Mouse (Mus musculus) layer of hippocampus, postnatal 10 days (tissue): Measurements from ENCODE around the gene Dnajc11. TPM values are rescaled to one million over a fixed set of nuclear protein-coding genes. Genes with fewer than 3 reads are reported as not detected.
A peak's percentile ranks its signal among the peaks of the same experiment; 100 is the strongest.

ENCODE experiments used
- DNase-seq, 2 experiments: peaks; one replicate each; pipeline ENCODE4 v3.0.0; 2021; ENCODE audit warnings: low spot score in 2 of 2
- total RNA-seq, 2 experiments: library from RNA; stranded (reverse); gene quantifications; 2 replicates each; pipeline ENCODE4 v1.2.3; 2021

Gene Dnajc11
- total RNA-seq, 2 experiments from 2014 or later = 75.8 to 82.0 TPM

DNA sequence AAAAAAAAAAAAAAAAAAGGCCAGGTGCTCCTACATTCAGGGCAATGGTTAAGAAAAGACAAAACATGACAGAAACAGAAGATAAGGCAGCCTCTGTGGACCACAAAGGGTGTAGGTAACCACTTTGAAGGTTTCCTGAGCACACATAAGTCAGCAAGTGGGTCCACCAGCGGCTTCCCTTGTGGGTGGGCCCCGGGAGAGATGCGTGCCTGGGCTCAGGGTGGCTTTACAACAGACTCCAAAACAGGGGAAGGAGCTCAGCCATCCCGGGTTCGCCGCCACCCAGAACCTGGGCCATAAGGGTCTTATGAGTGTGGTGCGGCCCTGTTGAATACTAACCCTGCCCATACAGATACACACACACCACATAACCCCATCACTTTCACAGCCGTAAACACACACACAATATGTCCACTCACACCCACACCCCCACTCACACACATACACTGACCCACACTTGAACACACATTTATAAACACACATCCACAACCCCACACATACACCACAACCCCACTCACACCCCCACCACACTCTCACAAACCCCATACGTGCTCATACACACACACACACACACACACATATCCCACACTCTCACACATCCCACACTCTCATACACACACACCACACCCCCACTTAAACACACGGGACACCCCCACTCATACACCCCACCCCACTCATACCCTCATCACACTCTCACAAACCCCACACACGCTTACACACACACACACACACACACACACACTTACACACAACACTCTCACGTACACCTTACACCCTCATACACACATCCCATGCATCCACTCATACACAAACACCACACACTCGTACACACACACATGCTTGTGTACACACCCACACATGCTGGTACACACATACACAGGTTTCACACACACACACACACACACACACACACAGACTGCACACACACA lies 651 bp upstream of the Dnajc11 start:
- no peak for DNase-seq

DNA sequence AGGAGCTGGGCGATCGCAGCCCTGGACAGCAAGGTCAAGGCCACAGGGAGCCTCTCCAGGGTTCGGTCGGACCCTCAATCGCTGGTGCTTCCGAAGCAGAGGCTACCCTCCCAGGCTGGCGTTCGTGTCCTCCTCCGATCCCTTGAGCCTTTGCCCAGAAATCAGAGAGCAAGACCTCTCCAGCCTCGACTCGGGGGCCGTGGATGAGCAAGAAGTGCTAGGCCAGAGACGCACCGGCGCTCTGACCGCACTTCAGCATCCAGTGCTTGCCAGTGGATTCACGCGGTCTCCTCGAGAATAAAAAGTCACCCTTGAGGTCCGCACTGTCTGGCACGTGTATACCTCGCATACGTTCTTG lies 703 bp downstream of the Dnajc11 start:
- no peak for DNase-seq

DNA sequence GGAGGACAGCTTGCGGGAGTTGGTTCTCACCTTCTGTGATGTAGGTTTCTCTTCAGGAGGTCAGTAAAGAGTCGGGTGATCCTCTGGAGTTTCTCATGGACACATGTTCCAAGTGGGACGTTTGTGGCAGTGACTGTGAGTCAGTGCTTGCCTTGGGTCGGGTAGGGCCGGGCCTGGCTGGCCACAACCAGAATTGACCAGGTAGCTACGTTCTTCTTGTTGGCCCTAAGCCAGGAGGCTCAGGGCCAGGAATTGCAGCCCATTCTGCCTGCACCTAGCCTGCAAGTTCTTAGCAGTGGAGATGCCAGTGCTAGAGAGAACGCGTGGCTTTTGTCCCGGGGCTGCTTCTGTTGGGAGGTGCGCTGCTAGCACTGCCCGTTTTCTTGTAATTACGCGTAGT lies 4.0 kb downstream of the Dnajc11 start:
- no peak for DNase-seq

DNA sequence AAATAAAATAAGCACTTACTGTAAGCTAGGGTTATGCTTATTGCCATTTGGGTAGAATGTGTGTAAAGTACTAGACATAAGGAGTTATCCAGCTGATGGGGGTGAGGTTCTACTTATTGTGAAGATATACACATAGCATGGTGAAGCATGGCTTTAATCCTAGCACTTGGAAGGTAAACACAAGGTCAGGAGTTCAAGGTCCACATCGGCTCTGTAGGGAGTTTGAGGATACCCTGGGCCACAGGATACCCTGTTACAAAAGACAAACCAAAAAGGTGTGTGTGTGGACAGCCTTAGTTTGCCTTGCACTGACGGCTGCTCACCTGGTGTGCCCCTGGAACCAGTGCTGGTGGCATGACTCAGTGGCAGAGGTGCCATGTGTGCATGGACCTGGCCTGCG lies 4.6 kb downstream of the Dnajc11 start:
- no peak for DNase-seq

DNA sequence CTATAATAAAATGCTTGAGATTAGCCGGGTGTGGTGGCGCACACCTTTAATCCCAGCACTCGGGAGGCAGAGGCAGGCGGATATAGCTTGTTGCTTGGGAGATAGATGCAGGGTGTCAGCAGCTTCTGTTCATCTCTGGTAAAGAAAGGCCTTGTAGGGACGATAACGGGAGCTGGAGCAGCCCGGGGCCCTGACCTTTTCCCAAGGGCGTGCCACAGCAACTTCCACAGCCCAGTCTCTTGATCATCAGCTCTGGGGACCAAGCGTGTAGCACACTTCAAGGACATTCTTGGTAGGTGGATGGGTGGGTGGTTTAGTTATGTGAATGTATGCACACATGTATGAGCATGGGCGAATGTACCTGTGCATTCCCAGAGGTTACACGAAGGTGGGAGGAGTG lies 12.7 kb downstream of the Dnajc11 start:
- DNase-seq = no peak

DNA sequence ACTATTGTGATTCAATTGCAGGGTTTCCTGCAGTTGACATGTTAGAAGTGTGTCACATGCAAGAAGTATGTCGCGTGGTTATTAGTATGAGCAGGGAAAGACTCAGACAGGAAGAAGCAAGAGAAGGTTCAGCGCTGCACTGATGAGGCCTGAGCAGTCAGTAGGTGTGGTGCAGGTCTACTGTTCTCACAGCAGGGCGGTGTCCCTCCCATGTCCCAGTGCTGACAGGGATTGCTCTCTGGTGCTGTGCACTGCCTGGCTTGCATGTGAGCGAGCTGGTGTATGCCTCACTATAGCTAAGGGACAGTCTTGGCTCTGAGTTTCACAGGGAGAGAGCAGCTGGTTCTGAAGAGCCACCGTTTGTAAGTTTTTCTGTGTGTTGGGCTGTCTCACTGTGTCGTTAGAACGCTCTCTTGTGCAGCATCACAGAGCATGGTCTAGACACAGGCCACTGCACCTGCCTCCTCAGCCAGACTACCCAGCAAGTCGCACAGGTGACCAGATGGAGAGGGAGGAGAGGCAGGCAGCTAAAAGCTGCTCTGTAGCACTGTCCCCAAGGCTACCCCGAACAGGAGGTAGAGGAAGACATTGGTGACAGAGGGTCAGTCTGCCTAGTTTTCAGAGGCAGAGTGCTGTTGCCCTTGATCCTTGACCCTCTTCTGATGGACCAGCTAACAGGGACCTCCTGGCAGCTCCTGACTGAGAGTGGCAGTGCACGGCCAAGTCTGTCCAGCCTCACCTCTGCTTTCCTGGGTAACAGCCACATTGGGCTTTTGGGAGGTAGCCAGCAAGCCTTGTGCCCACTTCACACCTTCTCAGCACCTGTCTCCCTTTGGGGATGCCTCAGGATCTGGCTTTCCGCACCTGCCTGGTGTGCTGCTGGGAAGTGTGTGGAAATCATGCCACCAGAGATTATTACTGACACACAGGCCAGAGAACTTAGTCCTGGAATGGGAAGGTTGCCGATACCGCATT lies 15.3 kb downstream of the Dnajc11 start:
- no peak for DNase-seq

DNA sequence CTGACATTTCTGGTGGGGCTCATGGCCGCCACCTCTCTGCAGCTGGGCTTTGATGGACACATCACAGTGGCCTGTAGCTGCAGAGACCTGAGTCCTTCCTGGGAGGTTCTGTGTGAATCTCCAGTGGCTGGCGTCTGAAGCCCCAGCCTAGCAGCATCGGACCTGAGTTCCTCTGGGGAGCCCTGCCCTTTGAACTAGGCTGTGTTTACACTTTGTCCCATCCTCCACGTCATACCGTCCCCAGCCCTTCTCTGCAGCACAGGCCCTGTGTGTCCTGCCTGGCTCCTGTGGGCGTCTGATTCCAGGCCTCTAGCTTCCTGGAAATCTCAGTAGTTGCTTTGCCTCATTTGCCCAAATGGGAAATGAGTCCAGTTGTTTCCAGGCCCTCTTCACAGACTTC lies 19.7 kb downstream of the Dnajc11 start:
- DNase-seq = no peak

DNA sequence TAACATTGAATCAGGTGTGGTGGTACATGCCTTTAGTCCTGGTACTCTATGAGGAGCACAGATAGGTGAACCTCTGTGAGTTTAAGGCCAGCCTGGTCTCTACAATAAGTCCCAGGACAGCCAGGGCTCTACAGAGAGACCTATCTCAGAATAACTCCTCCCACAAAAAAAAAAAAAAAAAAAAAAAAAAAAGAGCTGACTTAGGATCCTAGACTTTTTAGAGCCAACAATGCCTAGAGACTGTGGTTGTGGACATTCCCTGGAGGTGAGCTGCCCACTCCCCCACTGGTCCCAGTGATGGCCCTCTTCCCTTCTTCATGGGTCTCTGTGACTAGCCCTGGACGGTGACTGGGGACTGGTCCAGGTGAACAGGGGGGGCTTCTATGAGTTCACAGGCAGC lies 22.3 kb downstream of the Dnajc11 start:
- DNase-seq = no peak

DNA sequence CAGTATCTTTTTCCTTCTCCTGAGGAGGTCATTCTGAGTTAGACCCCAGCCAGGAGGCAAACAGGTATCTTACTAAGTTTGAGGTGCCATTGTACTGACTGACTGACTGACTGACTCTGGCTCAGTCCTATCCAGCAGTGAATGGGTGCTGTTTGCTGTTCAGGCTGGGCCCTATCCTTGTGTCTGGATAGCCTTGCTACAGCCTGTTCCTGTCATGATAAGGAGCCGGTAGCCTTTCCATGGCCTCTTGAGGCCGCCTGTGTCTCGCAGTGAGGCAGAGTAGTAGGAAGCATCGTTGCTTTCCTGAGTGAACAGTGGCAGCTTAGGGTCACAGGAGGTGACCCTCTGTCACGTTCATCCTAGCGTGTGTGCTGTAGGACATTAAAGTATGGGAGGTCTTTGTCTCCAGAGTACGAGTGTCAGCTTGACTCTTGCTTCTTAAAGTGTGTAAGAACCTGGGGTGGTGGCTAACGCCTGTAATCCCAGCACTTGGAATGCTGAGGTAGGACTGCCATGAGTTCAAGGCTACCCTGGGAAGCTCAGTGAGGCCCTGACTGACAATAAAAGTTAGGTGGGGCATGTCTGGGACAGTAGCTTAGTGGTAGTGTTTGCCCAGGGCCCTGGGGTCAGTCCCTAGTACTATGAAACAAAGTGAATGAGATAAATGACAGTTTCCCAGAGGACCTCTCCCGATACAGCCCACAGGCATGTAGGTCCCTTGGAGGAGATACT lies 24.3 kb downstream of the Dnajc11 start:
- no peak for DNase-seq

DNA sequence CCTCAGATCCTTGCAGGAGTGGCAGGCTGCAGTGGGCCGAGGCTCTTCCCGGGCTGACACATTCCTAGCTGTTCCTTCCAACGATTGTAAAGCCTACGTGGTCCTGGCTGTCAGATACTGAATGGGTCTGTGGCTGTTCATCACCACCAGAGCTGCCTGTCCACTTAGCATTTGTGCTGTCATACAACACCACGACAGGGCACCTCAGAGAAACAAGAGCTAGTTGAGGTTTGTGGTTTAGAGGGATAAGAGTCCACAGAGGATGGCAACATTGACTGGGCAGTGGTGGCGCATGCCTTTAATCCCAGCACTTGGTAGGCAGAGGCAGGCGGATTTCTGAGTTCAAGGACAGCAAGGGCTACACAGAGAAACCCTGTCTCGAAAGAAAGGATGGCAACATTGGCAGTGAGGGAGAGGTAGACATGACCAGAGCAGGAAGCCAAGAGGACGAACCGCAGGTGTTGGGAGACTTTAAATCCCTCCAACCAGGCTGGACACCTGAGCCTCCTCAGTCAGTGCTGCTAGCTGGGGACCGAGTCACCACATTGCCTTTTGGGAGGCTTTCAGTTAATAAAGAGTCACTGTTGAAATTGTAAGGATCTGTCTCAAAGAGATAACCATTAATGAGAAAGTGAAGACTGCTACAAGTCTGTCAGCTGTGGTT lies 26.5 kb downstream of the Dnajc11 start:
- DNase-seq = no peak

DNA sequence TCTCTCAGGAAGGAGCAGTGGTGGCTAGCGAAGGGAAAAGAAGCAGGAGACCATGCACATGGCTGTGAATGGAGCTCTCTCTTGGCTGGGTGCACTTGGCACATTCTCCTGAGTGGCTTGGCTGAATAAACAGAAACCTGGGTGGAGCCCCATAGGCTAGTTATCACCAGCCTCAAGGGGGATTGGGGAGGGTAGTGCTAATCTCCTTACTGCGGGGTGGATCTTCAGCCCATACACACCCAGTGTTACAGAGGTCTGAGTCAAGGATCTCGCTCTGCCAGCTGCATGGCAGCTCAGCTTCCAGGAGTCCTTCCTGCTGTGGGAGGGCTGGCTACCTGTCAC lies 27.0 kb downstream of the Dnajc11 start:
- no peak for DNase-seq

DNA sequence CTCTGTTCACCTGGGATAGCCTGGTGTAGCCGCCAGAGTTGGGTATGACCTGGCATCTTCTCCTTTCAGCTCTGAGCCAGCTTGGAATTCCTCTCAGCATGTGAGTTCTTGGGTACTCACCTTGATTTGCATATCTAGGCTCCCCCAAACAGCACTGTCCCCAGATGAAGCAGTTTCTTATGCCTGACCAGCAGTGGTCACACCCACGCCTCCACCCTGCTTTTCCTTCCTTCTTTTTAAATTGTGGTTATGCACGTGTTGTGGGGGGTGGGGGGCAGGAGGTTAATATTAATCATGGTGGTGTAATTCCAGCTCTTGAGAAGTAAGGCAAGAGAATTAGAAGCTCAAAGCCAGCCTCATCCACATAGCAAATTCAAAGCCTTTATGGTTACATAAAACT lies 29.3 kb downstream of the Dnajc11 start:
- DNase-seq = no peak

DNA sequence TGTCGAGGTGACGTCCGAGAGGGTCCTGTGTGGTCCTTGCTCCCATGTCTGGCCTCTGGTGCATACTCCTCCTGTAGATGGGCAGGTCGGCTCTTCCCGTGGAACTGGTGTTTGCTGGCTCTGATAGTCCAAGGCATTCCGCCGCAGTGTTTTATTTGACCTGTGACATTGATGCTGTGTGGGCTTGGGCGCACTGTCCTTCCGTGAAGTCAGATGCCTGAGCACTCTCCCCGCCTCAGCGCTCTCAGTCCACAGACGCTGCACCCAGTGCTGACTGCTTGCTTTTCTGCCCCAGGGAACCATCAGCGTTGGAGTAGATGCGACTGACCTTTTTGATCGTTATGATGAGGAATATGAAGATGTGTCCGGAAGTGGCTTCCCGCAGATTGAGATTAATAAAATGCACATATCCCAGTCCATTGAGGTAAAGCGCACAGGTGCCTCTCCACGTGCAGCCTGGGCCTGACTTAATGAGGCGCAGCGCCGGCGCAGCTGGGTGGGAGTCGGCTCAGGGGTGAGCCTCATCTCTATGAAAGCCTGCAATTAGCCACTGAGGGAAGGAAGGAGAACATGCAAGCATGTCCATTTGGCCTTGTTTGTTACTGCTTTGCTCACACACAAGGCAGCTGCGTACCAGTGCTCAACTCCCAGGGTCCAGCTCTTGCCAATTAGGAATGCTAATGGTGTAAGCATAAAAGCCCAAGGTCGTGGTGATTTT lies 34.9 kb downstream of the Dnajc11 start:
- DNase-seq = no peak

DNA sequence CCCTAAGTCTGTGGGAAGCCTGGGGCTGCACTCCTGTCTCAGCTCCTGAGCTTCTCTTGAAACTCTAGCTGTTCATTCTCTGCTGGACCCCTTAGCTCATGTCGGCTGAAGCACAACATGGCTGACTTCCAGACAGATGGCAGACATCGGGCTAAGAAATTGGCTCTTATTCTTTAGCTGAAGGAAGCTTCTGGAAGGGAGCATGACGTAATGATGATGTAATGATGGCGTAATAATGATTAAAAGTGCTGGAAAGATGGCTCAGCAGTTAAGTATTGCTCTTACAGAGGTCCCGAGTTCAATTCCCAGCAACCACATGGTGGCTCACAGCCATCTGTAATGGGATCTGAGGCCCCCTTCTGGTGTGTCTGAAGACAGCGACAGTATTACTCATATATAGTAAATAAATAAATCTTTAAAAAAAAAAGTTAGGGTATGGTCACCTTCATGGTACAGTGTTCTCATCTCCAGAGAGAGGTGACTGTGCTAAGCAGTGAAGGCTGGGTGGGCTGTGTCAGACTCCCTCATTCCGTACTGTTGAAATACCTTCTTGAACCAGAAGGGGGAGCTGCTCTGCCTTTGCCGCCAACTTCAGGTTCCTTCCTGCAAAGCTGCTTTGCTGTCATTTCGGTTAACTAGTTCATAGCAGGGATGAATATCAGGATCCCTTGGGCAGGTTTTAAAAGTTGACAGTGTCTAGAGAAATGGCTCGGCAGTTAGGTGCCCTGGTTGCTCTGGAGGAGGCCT lies 38.9 kb downstream of the Dnajc11 start:
- peak in 1 of 2 experiments; percentile 58 for DNase-seq

DNA sequence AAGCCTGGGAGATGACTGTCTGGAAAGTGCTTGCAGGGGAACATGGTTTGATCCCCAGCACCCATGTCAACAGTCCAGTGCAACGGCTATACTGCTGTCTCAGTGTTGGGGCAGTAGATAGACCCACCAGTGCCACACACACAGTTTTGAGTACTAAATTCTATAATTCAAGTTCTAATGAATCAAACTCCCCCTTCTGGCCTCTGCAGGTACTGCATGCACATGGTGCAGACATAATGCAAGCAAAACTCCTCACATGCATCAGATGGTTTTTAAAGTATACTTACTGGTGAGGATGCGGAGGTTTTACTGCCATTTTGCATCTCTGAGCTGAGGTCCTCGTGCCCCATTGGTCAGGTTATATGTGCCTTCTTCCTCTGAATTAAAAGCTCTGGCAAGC lies 42.0 kb downstream of the Dnajc11 start:
- DNase-seq = peak in 1 of 2 experiments; percentile 62

DNA sequence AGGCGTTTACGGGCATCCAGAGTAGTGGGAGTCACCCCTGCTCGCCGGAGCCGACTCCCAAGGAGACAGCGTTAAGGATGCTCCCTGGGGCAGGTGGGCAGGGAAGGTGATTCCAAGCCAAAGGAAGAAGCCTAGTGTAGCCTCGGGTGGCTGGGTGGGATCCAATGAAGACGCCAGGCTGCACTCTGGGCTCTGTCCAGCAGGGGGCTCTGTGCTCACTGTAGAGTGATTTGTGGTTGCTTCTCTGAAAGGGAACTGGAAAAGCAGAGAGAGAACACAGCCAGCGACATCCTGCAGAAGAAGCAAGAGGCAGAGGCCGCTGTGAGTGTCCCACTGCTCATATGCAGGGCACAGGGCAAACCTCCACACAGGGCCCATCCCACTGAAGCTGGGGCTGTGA lies 44.3 kb downstream of the Dnajc11 start:
- DNase-seq = peak; percentile 95 to 97

DNA sequence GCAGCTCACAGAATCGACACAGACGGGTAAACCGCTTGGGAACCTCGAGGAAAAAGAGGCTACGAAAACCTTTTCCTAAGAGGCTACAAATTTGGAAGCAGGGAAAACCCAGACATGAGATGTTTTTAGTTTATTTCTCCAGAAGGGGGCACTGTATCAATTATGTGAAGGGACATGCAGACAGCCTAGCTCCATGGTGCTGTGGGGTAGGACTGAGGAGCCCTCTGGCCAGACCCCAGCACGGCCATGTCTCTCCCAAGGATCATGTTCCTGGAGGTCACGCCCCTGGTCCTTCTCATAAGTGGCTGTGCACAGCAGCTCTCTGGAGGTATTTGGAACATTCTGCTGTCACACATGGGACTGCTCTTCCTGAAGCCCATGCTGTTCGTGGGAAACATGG lies 47.2 kb downstream of the Dnajc11 start:
- no peak for DNase-seq

DNA sequence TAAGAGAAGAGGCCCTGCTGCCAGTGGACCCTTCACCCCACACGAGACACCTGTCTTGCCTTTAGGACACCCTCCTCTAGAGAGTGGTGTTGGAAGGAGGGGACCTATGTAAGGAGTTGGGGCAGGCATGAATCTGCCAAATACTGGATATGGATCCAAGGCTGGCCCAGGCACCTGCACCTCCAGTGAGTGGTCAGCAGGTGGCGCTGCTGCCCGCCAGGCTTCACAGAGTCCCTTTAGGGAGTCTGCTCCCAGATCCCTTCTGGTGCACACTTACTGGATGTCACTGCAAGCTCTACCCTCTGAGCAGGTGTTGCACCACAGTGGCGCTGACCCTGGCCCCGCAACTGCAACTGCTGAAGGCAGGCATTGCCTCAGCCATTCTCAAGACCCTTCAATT lies 47.9 kb downstream of the Dnajc11 start:
- peak; percentile 88 to 90 for DNase-seq

DNA sequence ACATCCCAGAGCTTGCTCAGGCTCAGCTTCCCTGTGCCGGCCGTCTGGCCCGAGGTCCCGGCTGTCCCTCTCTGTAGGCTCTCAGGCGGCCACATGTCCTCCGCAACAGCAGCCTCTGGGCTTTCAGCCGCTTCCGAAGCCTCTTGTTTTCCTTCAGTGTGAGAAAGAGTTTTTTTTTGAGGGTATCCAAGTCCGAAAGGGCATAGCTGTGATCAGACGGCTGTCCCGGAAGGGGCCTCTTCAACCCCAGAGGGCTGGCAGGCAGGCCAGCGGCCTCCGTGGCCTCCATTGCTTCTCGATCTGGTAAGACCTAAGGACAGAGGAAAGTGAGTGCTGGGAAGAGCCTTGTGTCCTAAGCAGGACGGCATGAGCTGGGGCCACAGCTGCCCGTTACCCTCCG lies 49.6 kb downstream of the Dnajc11 start:
- no peak for DNase-seq

DNA sequence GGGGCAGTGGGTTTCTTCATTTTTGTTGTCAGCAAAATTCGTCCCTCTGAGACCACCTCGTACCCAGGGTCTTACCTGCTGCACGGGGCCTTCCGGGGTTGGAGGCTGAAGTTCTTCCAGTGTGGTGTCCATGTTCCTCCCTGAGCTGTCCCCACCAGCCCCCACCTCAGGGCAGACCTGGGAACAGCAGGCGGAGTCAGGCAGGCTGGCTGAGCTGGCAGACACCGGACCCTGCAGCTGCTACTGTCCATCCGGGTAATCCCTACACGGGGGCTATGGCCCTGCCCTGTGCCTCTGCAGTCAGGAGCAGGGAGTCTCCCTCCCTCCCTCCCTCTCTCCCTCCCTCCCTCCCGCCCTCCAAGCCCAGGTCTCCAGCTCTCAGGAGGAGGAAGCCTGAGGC lies 50.1 kb downstream of the Dnajc11 start:
- DNase-seq = no peak
